Mouse (Mus musculus) olfactory bulb, adult 2 months (tissue): ENCODE measurements around the gene Wrnip1.

Source experiments
- CTCF ChIP-seq: fragments of 200-500 bp; IDR thresholded peaks from 2 replicates; pipeline ENCODE4 v1.5.1; 2012; ENCODE audit warnings: low read depth, mild to moderate bottlenecking, low read length, moderate library complexity; ENCODE audit not compliant: insufficient read depth
- POLR2A ChIP-seq: fragments of 200-500 bp; IDR thresholded peaks from 2 replicates; pipeline ENCODE4 v1.6.1; 2012; ENCODE audit warnings: mild to moderate bottlenecking, low read depth, low read length, moderate library complexity; ENCODE audit not compliant: insufficient read depth

- TF ChIP-seq CTCF (no peak), POLR2A (no peak)
These were observed 41.0 kb upstream of the Wrnip1 start for GRCm38 (mm10) chr13:32760795-32761194.
